Mouse (Mus musculus) CD4-positive, CD25-positive, alpha-beta regulatory T cell, adult 4 months (primary cell): ENCODE measurements at regions not wholly inside any gene's neighbourhood (a gene's known extent, or its start where the extent isn't known, plus 50 kb on each side); places are given as distances from the start of the nearest gene placed in this dataset.

Experiments
- ATAC-seq: one replicate; pipeline ENCODE4 v1.8.0; 2017

GRCm38 (mm10) chr15:31087607-31088006 is 136.5 kb upstream of the Dap start:
- no peak for ATAC-seq

GRCm38 (mm10) chr15:31091916-31092570 is 132.1 kb upstream of the Dap start:
- no peak for ATAC-seq

- no peak for ATAC-seq
These were observed 127.9 kb upstream of the Dap start for GRCm38 (mm10) chr15:31096206-31096605.

GRCm38 (mm10) chr15:31097301-31097700 is 126.8 kb upstream of the Dap start:
- no peak for ATAC-seq

GRCm38 (mm10) chr15:31104743-31105142 is 119.4 kb upstream of the Dap start:
- ATAC-seq, result no peak

- no peak for ATAC-seq
These were observed 117.2 kb upstream of the Dap start for GRCm38 (mm10) chr15:31106907-31107306.

- no peak for ATAC-seq
These were observed 110.9 kb upstream of the Dap start for GRCm38 (mm10) chr15:31113216-31113615.

- peak; percentile 51 for ATAC-seq
These were observed 106.8 kb upstream of the Dap start for GRCm38 (mm10) chr15:31117338-31117737.

- no peak for ATAC-seq
These were observed 104.0 kb upstream of the Dap start for GRCm38 (mm10) chr15:31120147-31120546.

- no peak for ATAC-seq
These were observed 98.3 kb upstream of the Dap start for GRCm38 (mm10) chr15:31125784-31126183.

GRCm38 (mm10) chr15:31126999-31127398 is 97.1 kb upstream of the Dap start:
- ATAC-seq, result no peak

- ATAC-seq, result no peak
These were observed 89.2 kb upstream of the Dap start for GRCm38 (mm10) chr15:31134891-31135290.

GRCm38 (mm10) chr15:31138637-31139036 is 85.5 kb upstream of the Dap start:
- no peak for ATAC-seq

- ATAC-seq, result no peak
These were observed 82.4 kb upstream of the Dap start for GRCm38 (mm10) chr15:31141750-31142149.

GRCm38 (mm10) chr15:31148251-31149145 is 75.6 kb upstream of the Dap start:
- ATAC-seq, result no peak

GRCm38 (mm10) chr15:31149855-31150254 is 74.3 kb upstream of the Dap start:
- no peak for ATAC-seq

- ATAC-seq, result no peak
These were observed 73.3 kb upstream of the Dap start for GRCm38 (mm10) chr15:31150546-31151471.

GRCm38 (mm10) chr15:31155141-31155540 is 69.0 kb upstream of the Dap start:
- no peak for ATAC-seq

- peak; percentile 89 for ATAC-seq
These were observed 57.5 kb upstream of the Dap start for GRCm38 (mm10) chr15:31166543-31167105.

GRCm38 (mm10) chr15:31167506-31167905 is 56.6 kb upstream of the Dap start:
- no peak for ATAC-seq

- ATAC-seq, result no peak
These were observed 55.9 kb upstream of the Dap start for GRCm38 (mm10) chr15:31168191-31168590.

GRCm38 (mm10) chr15:31173309-31174115 is 50.6 kb upstream of the Dap start:
- no peak for ATAC-seq
